Mouse (Mus musculus): ENCODE measurements around the gene Lsm14a. TPM values are rescaled to one million over a fixed set of nuclear protein-coding genes. Genes with fewer than 3 reads are reported as not detected.
A peak's percentile ranks its signal among the peaks of the same experiment; 100 is the strongest.

Lsm14a gene
- polyA plus RNA-seq, 1 experiment = 69.3 TPM

GRCm38 (mm10) chr7:34395761-34396160 lies 2.6 kb upstream of the Lsm14a start:
- Histone ChIP-seq H3K4me2 (ENCODE audit: low read depth) (no peak overlapping the region), H3K4me3 (no peak overlapping the region), H3K27me3 (ENCODE audit: control insufficient read depth, insufficient read depth, insufficient read length) (no peaks in the 10 kb centered on the region), H3K79me2 (ENCODE audit: control insufficient read depth, insufficient read depth) (no peaks in the 10 kb centered on the region), H3ac (ENCODE audit: control insufficient read depth, insufficient read length) (no peak overlapping the region), H3K36me3 (ENCODE audit: control insufficient read depth, insufficient read depth) (no peaks in the 10 kb centered on the region)
- TF ChIP-seq CEBPB (IDR thresholded peaks at IDR 0.05; ENCODE audit: insufficient read depth, poor library complexity, severe bottlenecking) (no peak), MYOG (IDR thresholded peaks at IDR 0.05; ENCODE audit: control insufficient read depth in 1 of 3, insufficient read depth in 1 of 3, insufficient read length in 2 of 3, low read depth in 2 of 3) (no peak), TCF3 (IDR thresholded peaks at IDR 0.05; ENCODE audit: insufficient read length, low read depth) (no peak), USF1 (IDR thresholded peaks at IDR 0.05; ENCODE audit: low read depth) (no peak), SRF (IDR thresholded peaks at IDR 0.05; ENCODE audit: control insufficient read depth, insufficient read length, low read depth) (no peak), TCF12 (IDR thresholded peaks at IDR 0.05; ENCODE audit: insufficient read depth, poor library complexity, severe bottlenecking) (no peak), POLR2A (IDR thresholded peaks at IDR 0.05; ENCODE audit: insufficient read length, low read depth) (no peak), MAX (IDR thresholded peaks at IDR 0.05; ENCODE audit: low read depth) (no peak)

DNA sequence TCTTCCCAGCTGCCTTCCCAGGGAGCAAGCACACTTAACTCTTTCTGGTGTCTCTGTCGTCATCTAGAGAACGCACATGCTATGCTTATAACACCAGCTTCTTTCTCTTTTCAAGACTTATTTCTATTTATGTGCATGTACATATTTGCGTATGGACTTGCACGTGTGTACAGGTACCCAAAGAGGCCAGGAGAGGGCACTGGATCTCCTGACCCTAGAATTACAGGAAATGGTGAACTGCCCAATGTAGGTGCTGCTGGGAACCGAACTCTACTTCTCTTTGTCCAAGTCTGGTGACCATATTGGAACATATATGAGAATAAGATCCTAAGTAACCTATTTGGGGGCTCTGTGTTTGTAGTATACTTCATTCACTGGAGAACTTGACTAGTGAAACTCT lies 1.5 kb upstream of the Lsm14a start:
- Histone ChIP-seq H3K36me3 (ENCODE audit: control insufficient read depth, insufficient read depth) (no peaks in the 10 kb centered on the region), H3K4me2 (ENCODE audit: low read depth) (no peak overlapping the region), H3K4me3 (no peak overlapping the region), H3K79me2 (ENCODE audit: control insufficient read depth, insufficient read depth) (peaks cover 9% of the 10 kb centered on the region), H3ac (ENCODE audit: control insufficient read depth, insufficient read length) (no peak overlapping the region), H3K27me3 (ENCODE audit: control insufficient read depth, insufficient read depth, insufficient read length) (no peaks in the 10 kb centered on the region)
- TF ChIP-seq TCF12 (IDR thresholded peaks at IDR 0.05; ENCODE audit: insufficient read depth, poor library complexity, severe bottlenecking) = no peak
- TF ChIP-seq CEBPB (IDR thresholded peaks at IDR 0.05; ENCODE audit: insufficient read depth, poor library complexity, severe bottlenecking) = no peak
- no peak for TF ChIP-seq REST (IDR thresholded peaks at IDR 0.05; ENCODE audit: insufficient read depth, insufficient read length)
- no peak for TF ChIP-seq POLR2A (IDR thresholded peaks at IDR 0.05; ENCODE audit: insufficient read length, low read depth)
- TF ChIP-seq MYOD1 (IDR thresholded peaks at IDR 0.05; ENCODE audit: control insufficient read depth in 1 of 3, insufficient read length in 2 of 3, low read depth in 2 of 3) = no peak
- TF ChIP-seq SRF (IDR thresholded peaks at IDR 0.05; ENCODE audit: control insufficient read depth, insufficient read length, low read depth) = no peak
- no peak for TF ChIP-seq MAX (IDR thresholded peaks at IDR 0.05; ENCODE audit: low read depth)
- no peak for TF ChIP-seq USF1 (IDR thresholded peaks at IDR 0.05; ENCODE audit: low read depth)

GRCm38 (mm10) chr7:34394091-34394490 lies 976 bp upstream of the Lsm14a start:
- H3K4me3 ChIP-seq = no peak overlapping the region
- H3K36me3 ChIP-seq (ENCODE audit: control insufficient read depth, insufficient read depth) = no peaks in the 10 kb centered on the region
- no peak overlapping the region for H3K4me2 ChIP-seq (ENCODE audit: low read depth)
- H3ac ChIP-seq (ENCODE audit: control insufficient read depth, insufficient read length) = no peak overlapping the region
- no peak for TF ChIP-seq CEBPB (IDR thresholded peaks at IDR 0.05; ENCODE audit: insufficient read depth, poor library complexity, severe bottlenecking)
- TF ChIP-seq POLR2AphosphoS2 (IDR thresholded peaks at IDR 0.05; ENCODE audit: insufficient read length, low read depth) = no peak
- TF ChIP-seq USF1 (IDR thresholded peaks at IDR 0.05; ENCODE audit: low read depth) = no peak
- no peak for TF ChIP-seq E2F4 (IDR thresholded peaks at IDR 0.05; ENCODE audit: insufficient read depth)
- TF ChIP-seq SRF (IDR thresholded peaks at IDR 0.05; ENCODE audit: control insufficient read depth, insufficient read length, low read depth) = no peak
- no peak for TF ChIP-seq MYOD1 (IDR thresholded peaks at IDR 0.05; ENCODE audit: control insufficient read depth in 1 of 3, insufficient read length in 2 of 3, low read depth in 2 of 3)
- no peak for TF ChIP-seq REST (IDR thresholded peaks at IDR 0.05; ENCODE audit: insufficient read depth, insufficient read length)
- TF ChIP-seq MYOG (IDR thresholded peaks at IDR 0.05; ENCODE audit: control insufficient read depth in 1 of 3, insufficient read depth in 1 of 3, insufficient read length in 2 of 3, low read depth in 2 of 3) = no peak
- no peak for TF ChIP-seq MAX (IDR thresholded peaks at IDR 0.05; ENCODE audit: low read depth)
- TF ChIP-seq TCF12 (IDR thresholded peaks at IDR 0.05; ENCODE audit: insufficient read depth, poor library complexity, severe bottlenecking) = no peak
- no peak for TF ChIP-seq TCF3 (IDR thresholded peaks at IDR 0.05; ENCODE audit: insufficient read length, low read depth)
- no peak for TF ChIP-seq POLR2A (IDR thresholded peaks at IDR 0.05; ENCODE audit: insufficient read length, low read depth)
- H3K27me3 ChIP-seq (ENCODE audit: control insufficient read depth, insufficient read depth, insufficient read length) = no peaks in the 10 kb centered on the region
- H3K79me2 ChIP-seq (ENCODE audit: control insufficient read depth, insufficient read depth) = peaks cover 11% of the 10 kb centered on the region

- no peak for TF ChIP-seq TCF12 (IDR thresholded peaks at IDR 0.05; ENCODE audit: insufficient read depth, poor library complexity, severe bottlenecking)
- TF ChIP-seq E2F4 (IDR thresholded peaks at IDR 0.05; ENCODE audit: insufficient read depth) = no peak
- no peak for TF ChIP-seq CEBPB (IDR thresholded peaks at IDR 0.05; ENCODE audit: insufficient read depth, poor library complexity, severe bottlenecking)
- H3K4me2 ChIP-seq (ENCODE audit: low read depth) = no peak overlapping the region
- peaks cover 28% of the 10 kb centered on the region for H3K79me2 ChIP-seq (ENCODE audit: control insufficient read depth, insufficient read depth)
- no peaks in the 10 kb centered on the region for H3K27me3 ChIP-seq (ENCODE audit: control insufficient read depth, insufficient read depth, insufficient read length)
- no peak overlapping the region for H3ac ChIP-seq (ENCODE audit: control insufficient read depth, insufficient read length)
- no peaks in the 10 kb centered on the region for H3K36me3 ChIP-seq (ENCODE audit: control insufficient read depth, insufficient read depth)
- no peak overlapping the region for H3K4me3 ChIP-seq
Observed at GRCm38 (mm10) chr7:34392335-34392734, 780 bp downstream of the Lsm14a start.

- peak overlapping the region; percentile 78 for H3K4me3 ChIP-seq
- H3K79me2 ChIP-seq (ENCODE audit: control insufficient read depth, insufficient read depth) = peaks cover 34% of the 10 kb centered on the region
- no peaks in the 10 kb centered on the region for H3K36me3 ChIP-seq (ENCODE audit: control insufficient read depth, insufficient read depth)
- H3ac ChIP-seq (ENCODE audit: control insufficient read depth, insufficient read length) = no peak overlapping the region
- TF ChIP-seq MYOG (IDR thresholded peaks at IDR 0.05; ENCODE audit: control insufficient read depth in 1 of 3, insufficient read depth in 1 of 3, insufficient read length in 2 of 3, low read depth in 2 of 3) (no peak), TCF3 (IDR thresholded peaks at IDR 0.05; ENCODE audit: insufficient read length, low read depth) (no peak), POLR2AphosphoS2 (IDR thresholded peaks at IDR 0.05; ENCODE audit: insufficient read length, low read depth) (no peak), POLR2A (IDR thresholded peaks at IDR 0.05; ENCODE audit: insufficient read length, low read depth) (no peak), SRF (IDR thresholded peaks at IDR 0.05; ENCODE audit: control insufficient read depth, insufficient read length, low read depth) (no peak), REST (IDR thresholded peaks at IDR 0.05; ENCODE audit: insufficient read depth, insufficient read length) (no peak), USF1 (IDR thresholded peaks at IDR 0.05; ENCODE audit: low read depth) (no peak), MYOD1 (IDR thresholded peaks at IDR 0.05; ENCODE audit: control insufficient read depth in 1 of 3, insufficient read length in 2 of 3, low read depth in 2 of 3) (no peak), E2F4 (IDR thresholded peaks at IDR 0.05; ENCODE audit: insufficient read depth) (no peak), MAX (IDR thresholded peaks at IDR 0.05; ENCODE audit: low read depth) (no peak), TCF12 (IDR thresholded peaks at IDR 0.05; ENCODE audit: insufficient read depth, poor library complexity, severe bottlenecking) (no peak), CEBPB (IDR thresholded peaks at IDR 0.05; ENCODE audit: insufficient read depth, poor library complexity, severe bottlenecking) (no peak)
- no peaks in the 10 kb centered on the region for H3K27me3 ChIP-seq (ENCODE audit: control insufficient read depth, insufficient read depth, insufficient read length)
- H3K4me2 ChIP-seq (ENCODE audit: low read depth) = no peak overlapping the region
Observed at GRCm38 (mm10) chr7:34391711-34392110, 1.4 kb downstream of the Lsm14a start.

Measured in myocyte (in vitro differentiated cells).